Mouse (Mus musculus) kidney, embryonic 14.5 days (tissue): ENCODE results near the gene Napsa. TPM values are rescaled to one million over a fixed set of nuclear protein-coding genes. Genes with fewer than 3 reads are reported as not detected.

Experiments used
- ATAC-seq: fragments of 200-750 bp; cut with Nextera tagmentation; 2 replicates; pipeline ENCODE4 v1.8.0; 2017; ENCODE audit warnings: moderate number of reproducible peaks, mild to moderate bottlenecking, moderate TSS enrichment, moderate library complexity; ENCODE audit not compliant: low FRiP score, low TSS enrichment
- H3K27ac ChIP-seq: fragments of 300-500 bp; sonication (generic); 2 replicates; pipeline ENCODE4 v1.5.1; 2014; ENCODE audit warnings: low read depth, mild to moderate bottlenecking, low read length, moderate library complexity, mixed read lengths
- H3K27me3 ChIP-seq: fragments of 300-500 bp; sonication (generic); 2 replicates; pipeline ENCODE4 v1.6.1; 2014; ENCODE audit warnings: mild to moderate bottlenecking, low read length; ENCODE audit not compliant: control insufficient read depth, insufficient read depth
- H3K36me3 ChIP-seq: fragments of 300-500 bp; sonication (generic); 2 replicates; pipeline ENCODE4 v1.6.1; 2014; ENCODE audit warnings: low read length, mixed read lengths; ENCODE audit not compliant: control insufficient read depth, insufficient read depth
- H3K4me1 ChIP-seq: fragments of 300-500 bp; sonication (generic); 2 replicates; pipeline ENCODE4 v1.6.1; 2014; ENCODE audit warnings: low read length, mixed read lengths; ENCODE audit not compliant: control insufficient read depth, insufficient read depth
- H3K4me2 ChIP-seq: fragments of 300-500 bp; sonication (generic); replicated peaks from 2 replicates; pipeline ENCODE4 v1.6.1; 2014; ENCODE audit warnings: low read depth, mild to moderate bottlenecking, low read length
- H3K4me3 ChIP-seq: fragments of 300-500 bp; sonication (generic); 2 replicates; pipeline ENCODE4 v1.5.1; 2014; ENCODE audit warnings: mild to moderate bottlenecking, low read length
- H3K9ac ChIP-seq: fragments of 300-500 bp; sonication (generic); 2 replicates; pipeline ENCODE4 v1.6.1; 2014; ENCODE audit warnings: low read depth, mild to moderate bottlenecking, low read length, moderate library complexity
- H3K9me3 ChIP-seq: fragments of 300-500 bp; sonication (generic); 2 replicates; pipeline ENCODE4 v1.6.1; 2016; ENCODE audit warnings: low read length; ENCODE audit not compliant: control insufficient read depth
- WGBS: fragments of 180-500 bp; shearing (Covaris S2); extraction: QIAGEN DNeasy Blood & Tissue Kit; methylation state at CpG from one replicate; pipeline ENCODE4 v1.1.7; 2014; 5-methylcytosine and 5-hydroxymethylcytosine counted together
- polyA plus RNA-seq: library from polyadenylated mRNA; unstranded; fragments of >200 nt; fragmentation: Nextera tagmentation; extraction: Ambion mirVana; gene quantifications from 2 replicates; pipeline ENCODE4 v1.2.1, GENCODE M21; 2014

The Napsa gene
- polyA plus RNA-seq, 1 experiment from 2014 or later = 7.0 TPM

GRCm38 (mm10) chr7:44595131-44595561, 23.0 kb downstream of the Napsa start:
- ATAC-seq = no peak
- Histone ChIP-seq H3K27me3 (peaks cover 35% of the 10 kb centered on the region), H3K9me3 (no peaks in the 10 kb centered on the region), H3K4me1 (peaks cover 8% of the 10 kb centered on the region; the same call in 1 of the 2 replicates), H3K36me3 (no peaks in the 10 kb centered on the region), H3K4me3 (no peak overlapping the region), H3K27ac (no peak overlapping the region), H3K9ac (no peak overlapping the region), H3K4me2 (no peak overlapping the region)
- 93% methylated on average over 20 of the region's 20 CpGs for WGBS

GRCm38 (mm10) chr7:44596051-44596450, 23.9 kb downstream of the Napsa start:
- WGBS = 92% methylated on average over 6 of the region's 6 CpGs
- H3K9me3 ChIP-seq = no peaks in the 10 kb centered on the region
- no peak overlapping the region for H3K9ac ChIP-seq
- peaks cover 32% of the 10 kb centered on the region for H3K27me3 ChIP-seq
- H3K4me1 ChIP-seq = peaks cover 7% of the 10 kb centered on the region; the same call in 1 of the 2 replicates
- H3K27ac ChIP-seq = no peak overlapping the region
- H3K4me2 ChIP-seq = no peak overlapping the region
- no peak for ATAC-seq
- H3K4me3 ChIP-seq = no peak overlapping the region
- H3K36me3 ChIP-seq = no peaks in the 10 kb centered on the region

- no peak overlapping the region for H3K4me3 ChIP-seq
- no peak overlapping the region for H3K4me2 ChIP-seq
- H3K36me3 ChIP-seq = no peaks in the 10 kb centered on the region
- H3K27me3 ChIP-seq = peaks cover 32% of the 10 kb centered on the region
- H3K4me1 ChIP-seq = no peaks in the 10 kb centered on the region
- WGBS = 72% methylated on average over 5 of the region's 5 CpGs
- H3K27ac ChIP-seq = no peak overlapping the region
- H3K9me3 ChIP-seq = no peaks in the 10 kb centered on the region
- no peak for ATAC-seq
- H3K9ac ChIP-seq = no peak overlapping the region
These were observed 24.9 kb downstream of the Napsa start for GRCm38 (mm10) chr7:44596996-44597538.

- no peak overlapping the region for H3K27ac ChIP-seq
- H3K4me1 ChIP-seq = no peaks in the 10 kb centered on the region
- no peak overlapping the region for H3K9ac ChIP-seq
- H3K4me3 ChIP-seq = no peak overlapping the region
- H3K4me2 ChIP-seq = no peak overlapping the region
- 82% methylated on average over 4 of the region's 4 CpGs for WGBS
- no peaks in the 10 kb centered on the region for H3K9me3 ChIP-seq
- ATAC-seq = no peak
- H3K27me3 ChIP-seq = peaks cover 32% of the 10 kb centered on the region
- no peaks in the 10 kb centered on the region for H3K36me3 ChIP-seq
These were observed 25.5 kb downstream of the Napsa start for GRCm38 (mm10) chr7:44597666-44598065.

GRCm38 (mm10) chr7:44598336-44598735, 26.2 kb downstream of the Napsa start:
- no peak for ATAC-seq
- no peak overlapping the region for H3K27ac ChIP-seq
- H3K9ac ChIP-seq = no peak overlapping the region
- H3K4me1 ChIP-seq = no peaks in the 10 kb centered on the region
- no peak overlapping the region for H3K4me3 ChIP-seq
- H3K27me3 ChIP-seq = peaks cover 32% of the 10 kb centered on the region
- H3K4me2 ChIP-seq = no peak overlapping the region
- no peaks in the 10 kb centered on the region for H3K36me3 ChIP-seq
- WGBS = 77% methylated on average over 11 of the region's 12 CpGs
- H3K9me3 ChIP-seq = no peaks in the 10 kb centered on the region

- Histone ChIP-seq H3K27me3 (peaks cover 51% of the 10 kb centered on the region), H3K9ac (no peak overlapping the region), H3K4me2 (no peak overlapping the region), H3K4me1 (no peaks in the 10 kb centered on the region), H3K27ac (no peak overlapping the region), H3K36me3 (no peaks in the 10 kb centered on the region), H3K4me3 (no peak overlapping the region), H3K9me3 (no peaks in the 10 kb centered on the region)
- 85% methylated on average over 10 of the region's 10 CpGs for WGBS
- no peak for ATAC-seq
These were observed 28.6 kb downstream of the Napsa start for GRCm38 (mm10) chr7:44600691-44601262.

GRCm38 (mm10) chr7:44601646-44602045, 29.5 kb downstream of the Napsa start:
- WGBS = 14% methylated on average over 19 of the region's 19 CpGs
- H3K36me3 ChIP-seq = no peaks in the 10 kb centered on the region
- no peak overlapping the region for H3K4me3 ChIP-seq
- H3K27me3 ChIP-seq = peaks cover 60% of the 10 kb centered on the region
- H3K4me1 ChIP-seq = no peaks in the 10 kb centered on the region
- no peak overlapping the region for H3K9ac ChIP-seq
- ATAC-seq = no peak
- no peaks in the 10 kb centered on the region for H3K9me3 ChIP-seq
- H3K27ac ChIP-seq = no peak overlapping the region
- no peak overlapping the region for H3K4me2 ChIP-seq

GRCm38 (mm10) chr7:44602443-44602842, 30.3 kb downstream of the Napsa start:
- no peaks in the 10 kb centered on the region for H3K4me1 ChIP-seq
- H3K9me3 ChIP-seq = no peaks in the 10 kb centered on the region
- 10% methylated on average over 11 of the region's 11 CpGs for WGBS
- no peaks in the 10 kb centered on the region for H3K36me3 ChIP-seq
- H3K27ac ChIP-seq = no peak overlapping the region
- H3K4me3 ChIP-seq = no peak overlapping the region
- no peak for ATAC-seq
- no peak overlapping the region for H3K9ac ChIP-seq
- H3K4me2 ChIP-seq = no peak overlapping the region
- peaks cover 68% of the 10 kb centered on the region for H3K27me3 ChIP-seq

GRCm38 (mm10) chr7:44603186-44603855, 31.1 kb downstream of the Napsa start:
- H3K4me2 ChIP-seq = peak overlapping the region; percentile 45
- no peaks in the 10 kb centered on the region for H3K36me3 ChIP-seq
- 2% methylated on average over 20 of the region's 20 CpGs for WGBS
- no peak overlapping the region for H3K9ac ChIP-seq
- peak overlapping the region; percentile 27; the same call in 1 of the 2 replicates for H3K4me3 ChIP-seq
- H3K27me3 ChIP-seq = peaks cover 68% of the 10 kb centered on the region
- no peak for ATAC-seq
- H3K9me3 ChIP-seq = no peaks in the 10 kb centered on the region
- no peaks in the 10 kb centered on the region for H3K4me1 ChIP-seq
- H3K27ac ChIP-seq = no peak overlapping the region
